Mouse (Mus musculus) kidney, adult 11 months (tissue): Measurements from ENCODE around the gene Sag.

Experiments
- DNase-seq: peaks from one replicate; pipeline ENCODE4 v3.0.0; 2022

Sag gene

DNA sequence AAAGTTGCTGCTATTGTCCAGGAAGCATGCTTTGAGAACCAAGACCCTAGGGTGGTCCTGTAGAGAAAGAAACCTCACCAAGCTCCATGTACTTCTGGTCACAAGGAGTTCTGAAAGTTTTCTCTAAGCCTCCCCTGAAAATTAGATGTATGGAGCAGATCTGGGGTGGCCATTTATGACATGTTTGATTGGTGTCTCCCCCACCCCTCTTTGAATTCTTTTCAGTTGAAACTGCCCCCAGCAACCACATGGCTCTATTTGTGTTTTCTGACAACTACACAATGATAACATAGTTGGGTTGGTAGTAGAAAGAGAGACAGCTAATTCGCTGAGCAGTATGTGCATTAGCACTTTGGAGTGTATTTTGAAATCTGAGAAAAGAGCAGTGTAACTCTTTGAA, 52.0 kb downstream of the Sag start:
- no peak for DNase-seq

DNA sequence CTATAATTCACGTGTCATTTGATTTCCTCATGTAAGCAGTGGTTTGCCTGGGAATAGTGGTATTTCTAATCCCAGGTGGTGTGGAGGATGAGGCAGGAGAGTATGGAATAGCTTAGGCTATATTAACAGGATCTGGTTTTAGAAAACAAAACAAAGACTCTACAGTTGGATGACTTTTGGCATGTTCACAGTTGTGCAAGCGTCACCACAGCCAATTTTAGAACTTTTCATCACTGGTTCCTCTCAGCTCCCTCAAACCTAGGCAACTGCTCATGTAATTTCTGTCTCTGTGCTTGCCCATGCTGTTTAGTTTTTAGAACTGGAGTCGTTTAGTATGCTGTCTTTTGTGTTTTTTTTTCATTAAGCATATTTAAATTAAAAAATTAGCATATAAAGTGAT, 53.3 kb downstream of the Sag start:
- DNase-seq = no peak

DNA sequence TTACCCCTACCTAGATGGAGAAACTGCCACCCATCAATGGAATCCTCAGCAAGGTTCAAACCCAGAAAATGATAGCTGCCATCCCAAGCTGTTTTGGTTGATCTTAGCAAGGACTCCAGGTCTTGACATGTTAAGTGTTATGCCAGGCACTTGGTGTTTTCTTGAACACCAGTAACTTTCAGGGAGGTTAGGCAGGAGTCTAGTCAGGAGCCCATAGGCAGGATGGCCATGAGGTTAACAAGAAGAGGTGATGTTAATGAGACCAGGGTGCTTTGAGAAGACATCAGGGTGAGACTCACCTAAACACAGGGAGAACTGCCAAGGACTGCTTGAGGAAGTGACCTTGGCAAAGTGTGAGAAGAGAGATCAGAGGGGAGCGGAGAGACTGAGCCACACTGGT, 54.6 kb downstream of the Sag start:
- no peak for DNase-seq

DNA sequence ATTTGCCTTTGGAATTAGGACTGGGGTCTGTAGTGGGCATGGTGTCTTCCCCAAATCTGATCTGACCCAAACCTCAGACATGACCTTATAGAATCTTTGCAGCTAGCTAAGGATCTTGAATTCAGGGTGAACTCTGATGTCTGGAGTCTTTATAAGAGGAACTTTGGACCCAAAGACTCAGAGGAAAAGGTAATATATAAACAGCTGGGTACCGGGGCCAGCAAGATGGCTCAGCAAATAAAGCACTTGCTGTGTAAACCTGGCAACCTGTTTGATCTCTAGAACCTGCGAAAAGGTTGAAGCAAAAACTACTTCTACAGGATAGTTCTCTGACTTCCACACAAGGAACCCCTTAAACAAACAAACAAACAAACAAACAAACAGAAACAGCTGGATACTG, 55.0 kb downstream of the Sag start:
- DNase-seq = peak; percentile 61

DNA sequence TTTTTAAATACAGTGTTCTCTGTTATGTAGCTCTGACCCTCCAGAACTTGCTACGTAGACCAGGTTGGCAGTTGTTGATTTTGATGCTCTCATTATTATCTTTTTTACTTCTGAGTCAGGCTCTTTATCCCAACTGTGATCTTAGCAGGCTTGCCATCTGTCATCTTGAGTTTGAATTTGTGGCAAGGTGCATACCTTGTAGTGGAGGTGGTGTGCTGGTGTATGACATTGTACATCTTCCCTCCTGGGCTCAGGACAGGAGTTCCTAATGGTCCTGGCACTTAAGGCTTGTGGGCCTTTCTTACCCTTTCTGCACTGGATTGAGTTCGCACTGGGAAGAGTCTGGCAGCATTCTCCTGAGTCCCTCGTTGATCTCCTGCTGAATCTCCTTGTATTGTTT, 60.1 kb downstream of the Sag start:
- no peak for DNase-seq

DNA sequence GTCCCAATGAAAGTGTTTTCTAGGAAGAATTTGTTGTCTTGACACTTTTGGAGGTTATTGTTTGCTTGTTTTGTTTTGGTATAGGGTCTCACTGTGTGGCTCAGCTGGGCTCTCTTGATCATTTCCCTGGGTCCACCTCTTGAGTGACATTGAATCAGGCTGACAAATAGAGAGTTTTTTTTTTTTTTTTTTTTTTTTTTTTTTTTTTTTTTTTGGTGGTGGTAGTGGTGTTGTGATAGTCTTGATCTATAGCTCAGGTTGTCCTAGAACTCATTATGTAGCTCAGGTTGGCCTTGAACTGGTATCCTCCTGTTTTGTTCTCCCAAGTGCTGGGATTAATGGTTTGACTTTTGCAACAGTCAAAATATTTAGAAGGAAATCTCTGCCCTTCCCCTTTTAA, 61.4 kb downstream of the Sag start:
- no peak for DNase-seq

DNA sequence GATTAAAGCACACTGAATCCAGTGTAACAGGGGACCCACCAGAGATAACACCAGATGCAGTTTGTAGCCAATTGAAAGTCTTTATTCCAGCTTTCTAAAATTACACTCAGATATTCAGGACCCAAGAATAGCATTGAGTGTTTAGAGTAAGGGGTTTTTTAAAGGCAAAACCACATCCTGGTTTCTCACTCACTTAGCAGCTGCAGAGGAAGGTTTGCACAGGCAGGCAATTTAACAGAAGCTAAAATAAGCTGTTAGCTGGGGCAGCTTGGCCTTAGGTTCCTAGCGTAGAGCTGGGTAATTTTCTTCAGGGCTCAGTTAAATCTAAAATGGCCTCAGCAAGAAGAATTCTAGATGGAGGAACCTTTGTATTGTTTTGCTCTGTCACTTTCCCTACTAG, 63.2 kb downstream of the Sag start:
- DNase-seq = no peak

DNA sequence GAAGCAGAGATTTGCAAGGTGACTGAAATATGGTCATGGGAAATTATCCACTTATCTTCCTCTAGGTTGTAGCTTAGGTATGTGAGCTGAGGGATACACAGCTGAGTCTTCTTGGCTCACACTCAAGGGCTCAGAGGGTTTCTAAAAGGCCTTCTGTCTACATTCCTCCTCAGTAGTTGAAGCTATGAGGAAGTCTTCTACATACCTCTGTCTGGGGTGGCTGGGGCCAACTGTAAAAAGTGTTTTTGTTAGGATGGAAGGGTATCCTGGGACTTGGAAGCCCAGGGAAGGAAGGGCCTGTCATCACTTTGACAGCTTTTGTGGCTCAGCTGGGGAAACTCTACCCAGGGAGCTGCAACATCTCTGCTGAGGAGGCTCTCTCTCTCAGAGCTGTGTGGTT, 68.1 kb downstream of the Sag start:
- no peak for DNase-seq

DNA sequence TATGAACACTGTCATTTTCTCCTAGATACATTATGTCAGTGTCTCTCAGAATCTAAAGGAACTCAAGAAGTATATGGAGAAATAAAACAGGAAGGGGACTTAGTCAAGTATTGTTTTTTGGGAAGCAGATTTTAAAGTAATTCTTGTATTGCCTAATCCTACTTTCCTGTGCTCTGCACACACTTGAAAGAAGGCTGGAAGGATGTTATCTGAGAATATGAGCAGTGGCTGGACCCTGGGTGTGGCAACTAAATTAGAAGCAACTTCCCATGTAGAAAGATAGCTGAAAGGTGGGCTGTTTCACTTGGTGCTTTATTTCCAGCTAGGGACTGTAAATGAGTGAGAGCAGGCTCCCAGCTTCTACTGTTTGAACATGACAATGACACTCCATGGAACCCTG, 69.6 kb downstream of the Sag start:
- no peak for DNase-seq

DNA sequence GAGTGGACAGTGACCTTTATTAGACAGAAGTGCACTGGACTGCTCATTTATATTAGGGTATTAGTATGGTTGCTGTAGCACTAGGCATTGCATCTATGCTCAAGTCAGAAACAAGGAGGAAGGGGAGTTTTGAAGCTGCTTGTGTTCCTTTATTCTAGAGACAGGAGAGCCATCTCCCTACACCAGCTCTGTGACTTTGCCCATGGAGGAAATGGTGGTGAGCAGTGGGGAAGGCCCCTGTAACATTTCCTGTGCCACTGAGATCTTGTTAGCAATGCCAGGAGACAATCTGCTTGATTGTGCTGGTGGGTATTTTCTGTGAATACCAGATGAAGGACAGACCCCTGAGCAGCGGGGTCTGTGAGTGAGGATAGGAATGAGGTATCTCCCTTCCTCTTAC, 72.6 kb downstream of the Sag start:
- DNase-seq = no peak

DNA sequence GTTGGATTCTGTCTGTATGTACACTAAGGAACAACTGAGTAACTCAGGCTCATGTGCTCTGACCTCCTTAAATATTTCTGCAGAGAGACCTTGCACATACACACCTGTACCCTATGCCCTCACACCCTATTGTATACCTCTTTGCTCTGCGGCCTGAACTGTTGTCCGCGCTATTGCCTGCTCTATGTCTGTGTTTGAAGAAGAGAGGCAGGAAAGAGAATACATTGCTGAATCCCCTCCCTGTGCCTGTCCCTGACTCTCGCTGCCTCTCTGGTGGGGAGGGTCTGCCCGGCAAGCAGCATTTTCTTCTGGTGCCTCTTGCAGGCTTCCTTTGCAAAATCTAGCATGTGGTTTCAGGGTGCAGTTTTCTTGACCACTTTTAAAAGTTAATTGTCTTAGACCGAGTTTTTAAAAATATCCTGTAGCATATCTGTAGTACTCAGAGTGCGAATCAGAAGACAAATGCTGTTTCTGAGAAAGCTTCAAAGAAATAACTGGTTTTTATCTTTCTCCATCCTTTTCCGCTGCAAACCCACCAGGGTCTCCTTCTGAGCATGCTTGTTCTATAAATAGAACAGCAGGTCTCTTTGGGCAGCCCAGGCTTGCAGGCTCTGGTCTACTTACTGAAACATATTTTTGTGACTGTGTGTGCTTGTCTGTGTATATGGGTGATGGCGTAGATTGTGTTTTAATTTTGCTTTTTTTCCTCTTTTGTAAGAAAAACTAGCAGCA, 74.2 kb downstream of the Sag start:
- DNase-seq = no peak

DNA sequence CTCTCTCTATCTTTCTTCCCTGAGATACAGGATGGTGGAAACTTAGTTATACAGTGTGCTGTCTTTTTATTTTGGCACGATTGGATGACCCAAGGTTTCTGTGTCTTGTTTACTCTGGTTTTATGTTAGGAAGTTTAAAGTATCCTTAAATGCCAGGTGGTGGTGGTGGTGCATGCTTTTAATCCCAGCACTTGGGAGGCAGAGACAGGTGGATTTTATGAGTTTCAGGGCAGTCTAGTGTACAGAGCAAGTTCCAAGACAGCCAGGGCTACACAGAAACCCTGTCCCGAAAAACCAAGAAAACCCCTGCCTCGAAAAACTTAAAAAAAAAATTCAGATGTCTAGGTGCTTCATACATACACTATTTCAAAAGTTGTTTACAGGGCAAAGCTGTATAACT, 75.6 kb downstream of the Sag start:
- DNase-seq = no peak

DNA sequence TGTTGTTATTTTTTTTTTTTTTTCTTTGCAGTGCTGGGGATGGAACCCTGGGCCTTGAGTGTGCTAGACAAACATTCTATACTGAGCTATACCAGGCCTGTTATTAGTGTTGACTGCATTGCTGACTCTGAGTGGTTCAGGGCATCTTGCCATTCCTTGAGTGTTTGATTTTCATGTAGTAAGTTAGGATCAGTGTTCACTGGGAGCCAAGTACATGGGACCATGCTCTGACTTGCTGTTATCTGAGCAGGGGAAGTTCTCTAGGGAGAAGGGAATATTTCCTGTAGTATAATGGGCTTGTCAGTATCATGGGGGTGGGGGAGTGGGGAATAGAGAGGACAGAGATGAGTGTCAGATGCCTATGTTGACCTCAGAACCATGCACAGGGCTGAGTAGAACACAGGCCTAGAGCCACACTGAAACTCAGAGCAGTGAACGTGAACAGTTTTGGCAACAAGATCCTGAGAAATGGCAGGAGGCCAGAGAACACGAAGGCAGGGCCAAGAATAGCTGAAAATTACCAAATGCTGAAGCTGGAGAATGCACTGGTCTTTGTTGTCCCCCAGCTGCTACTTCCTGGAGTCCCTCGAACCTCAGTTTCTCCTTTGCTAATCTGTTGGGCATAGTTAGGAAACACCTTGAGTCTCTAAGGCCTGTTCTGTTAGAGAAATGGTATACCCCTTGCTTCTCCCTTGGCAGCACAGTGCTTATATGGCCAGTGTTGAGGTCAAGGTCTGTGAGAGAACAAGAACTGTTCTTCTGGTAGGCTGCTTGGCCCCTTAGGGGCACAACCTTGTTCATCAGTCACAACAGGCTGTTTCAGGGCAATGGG, 76.2 kb downstream of the Sag start:
- peak; percentile 90 for DNase-seq

DNA sequence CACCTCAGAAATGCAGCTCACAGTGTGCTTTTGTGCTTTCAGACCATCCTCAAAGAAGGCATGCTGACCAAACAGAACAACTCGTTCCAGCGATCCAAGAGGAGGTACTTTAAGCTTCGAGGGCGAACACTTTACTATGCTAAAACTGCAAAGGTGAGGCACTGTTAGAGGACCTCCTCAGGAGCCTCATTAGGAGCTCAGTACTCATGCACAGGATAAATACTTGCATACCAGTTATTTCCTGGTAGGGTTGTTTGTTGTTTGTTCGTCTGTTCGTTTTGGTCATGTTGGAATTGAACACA, 76.8 kb downstream of the Sag start:
- DNase-seq = no peak

DNA sequence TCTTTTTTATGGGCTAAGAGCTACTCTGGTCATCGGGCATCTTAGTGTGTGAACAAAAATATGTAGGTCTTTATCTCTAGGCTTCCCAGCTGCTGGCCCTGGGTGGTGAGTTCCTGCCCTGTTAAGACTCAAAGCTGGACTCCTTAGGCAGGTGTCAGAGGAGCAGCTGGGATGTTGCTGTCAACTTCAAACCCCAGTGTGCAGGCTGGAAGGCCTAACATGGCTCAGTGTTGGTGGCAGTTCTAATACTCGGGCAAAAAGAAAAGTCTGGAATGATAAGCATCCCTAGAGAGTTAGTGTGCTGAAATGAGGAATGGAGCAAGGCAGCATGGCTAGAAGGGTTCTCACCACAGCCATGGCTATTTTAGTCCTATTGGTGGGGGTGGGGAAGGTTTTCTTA, 77.4 kb downstream of the Sag start:
- DNase-seq = peak; percentile 30

DNA sequence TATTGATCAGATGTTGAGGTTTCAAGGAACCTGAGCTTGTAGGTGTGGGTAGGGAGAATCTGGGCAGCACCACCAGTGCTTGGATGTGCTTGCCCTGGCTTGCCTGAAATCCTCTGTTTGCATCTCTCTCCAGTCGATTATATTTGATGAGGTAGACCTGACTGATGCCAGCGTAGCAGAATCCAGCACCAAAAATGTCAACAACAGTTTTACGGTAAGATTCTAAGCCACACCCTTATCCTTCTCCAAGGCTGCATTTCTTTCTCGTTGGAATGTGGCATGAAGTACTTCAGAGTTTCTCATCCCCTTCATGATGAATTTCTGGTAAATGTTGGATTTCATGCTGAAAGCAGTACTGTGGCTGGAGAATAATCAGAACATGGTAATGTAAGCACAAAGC, 78.2 kb downstream of the Sag start:
- DNase-seq = no peak

DNA sequence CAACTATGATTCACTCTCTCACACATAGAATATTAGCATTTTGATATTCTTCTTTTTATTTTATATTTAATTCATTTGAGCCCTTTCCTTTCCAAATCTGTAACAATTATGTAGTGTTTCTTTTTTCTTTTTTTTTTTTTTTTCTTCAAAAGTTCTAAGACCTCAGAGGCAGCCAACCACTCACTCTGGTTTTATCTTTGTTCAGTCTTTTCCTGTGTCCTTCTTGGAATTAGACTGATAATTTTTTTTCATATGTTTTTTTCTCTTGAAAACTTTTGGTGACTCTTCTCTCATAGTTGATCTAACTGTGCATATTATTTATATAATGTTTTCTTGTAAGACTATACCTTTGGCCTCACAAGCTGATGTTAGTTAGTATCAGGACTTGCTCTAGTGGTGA, 79.1 kb downstream of the Sag start:
- no peak for DNase-seq

DNA sequence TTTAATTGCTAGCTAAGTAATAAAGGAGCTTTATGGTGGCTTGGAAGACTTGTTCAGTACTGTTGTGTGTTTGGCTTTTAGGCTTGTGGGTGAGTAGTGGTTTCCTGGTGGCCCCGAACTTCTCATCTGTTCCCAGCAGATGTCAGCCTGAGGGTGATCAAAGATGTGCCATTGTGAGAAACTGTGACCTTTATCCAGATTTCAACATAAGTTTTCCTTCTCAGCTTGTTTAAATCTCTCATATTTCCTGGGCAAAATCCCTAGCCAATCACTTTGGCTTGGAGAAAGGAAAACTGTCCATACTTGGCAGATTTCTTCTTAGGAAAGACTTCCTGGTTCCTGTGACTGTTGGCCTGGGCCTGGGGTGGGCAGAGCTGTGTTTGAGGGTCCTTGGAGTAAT, 87.5 kb downstream of the Sag start:
- DNase-seq = no peak

DNA sequence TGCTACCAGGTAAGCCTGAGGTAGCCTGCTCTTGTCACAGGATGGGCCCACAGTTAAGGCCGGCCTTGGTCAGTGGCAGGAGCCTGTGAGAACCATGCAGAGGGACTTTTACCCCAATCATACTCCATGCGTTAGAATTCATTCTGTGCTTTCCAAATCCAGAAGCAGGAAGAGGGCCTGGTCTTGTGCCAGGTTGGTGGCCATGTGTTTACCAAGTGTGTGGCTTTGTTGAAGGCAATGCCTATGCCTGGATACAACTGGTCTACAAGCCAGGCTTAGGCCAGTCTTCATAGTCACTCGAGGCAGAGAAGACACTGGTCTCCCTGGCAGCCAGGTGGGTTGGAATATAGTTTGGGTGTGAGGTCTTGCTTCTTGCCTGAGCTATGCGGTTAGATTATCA, 88.2 kb downstream of the Sag start:
- DNase-seq = peak; percentile 37

DNA sequence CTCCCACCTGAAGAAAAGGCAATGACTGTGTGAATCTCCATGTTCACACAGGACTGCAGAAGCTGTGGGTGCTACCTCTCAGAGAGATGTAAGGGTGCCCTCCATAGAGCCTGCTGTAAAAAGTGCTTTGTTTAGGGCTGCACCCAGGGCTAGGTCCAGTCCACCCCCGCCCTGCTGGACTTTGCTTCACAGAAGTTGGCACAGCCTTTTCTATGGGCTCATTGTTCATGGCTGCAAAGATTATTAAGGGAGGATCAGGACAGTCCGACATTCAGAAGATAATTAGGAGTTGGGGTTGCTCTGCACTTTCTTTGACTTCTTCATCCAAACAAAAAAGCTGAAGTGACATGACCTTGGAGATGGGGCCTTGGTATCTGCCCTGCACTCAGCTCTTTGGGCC, 89.0 kb downstream of the Sag start:
- DNase-seq = peak; percentile 65

DNA sequence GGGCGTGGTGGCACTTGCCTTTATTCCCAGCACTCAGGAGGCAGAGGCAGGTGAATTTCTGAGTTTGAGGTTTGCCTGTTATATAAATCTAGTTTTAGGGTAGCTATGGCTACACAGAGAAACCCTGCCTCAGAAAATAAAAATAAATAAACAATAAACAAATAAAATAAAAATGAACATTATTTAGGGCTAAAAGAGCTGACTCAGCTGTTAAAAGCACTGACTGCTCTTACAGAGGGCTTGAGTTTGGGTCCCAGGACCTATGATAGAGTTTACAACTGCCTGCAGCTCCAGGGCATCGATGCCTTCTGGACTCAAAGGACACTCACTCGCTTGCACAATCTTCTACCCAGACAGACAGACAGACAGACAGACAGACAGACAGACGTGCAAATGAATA, 89.9 kb downstream of the Sag start:
- DNase-seq = no peak
